Mouse (Mus musculus) midbrain, embryonic 16.5 days (tissue): ENCODE measurements around the gene Serinc1. TPM values are rescaled to one million over a fixed set of nuclear protein-coding genes. Genes with fewer than 3 reads are reported as not detected.

ENCODE experiments used
- ATAC-seq: fragments of 200-750 bp; cut with Nextera tagmentation; 2 replicates; pipeline ENCODE4 v1.8.0; 2017; ENCODE audit warnings: moderate TSS enrichment
- H3K27ac ChIP-seq: fragments of 300-500 bp; sonication (generic); 2 replicates; pipeline ENCODE4 v1.5.1; 2014; ENCODE audit warnings: mild to moderate bottlenecking, low read length, mixed read lengths
- H3K27me3 ChIP-seq: fragments of 300-500 bp; sonication (generic); 2 replicates; pipeline ENCODE4 v1.6.1; 2014; ENCODE audit warnings: low read depth, low read length, mixed read lengths; ENCODE audit not compliant: control insufficient read depth, insufficient read depth
- H3K36me3 ChIP-seq: fragments of 300-500 bp; sonication (generic); 2 replicates; pipeline ENCODE4 v1.6.1; 2014; ENCODE audit warnings: mild to moderate bottlenecking, low read length, moderate library complexity, mixed read lengths; ENCODE audit not compliant: control insufficient read depth, insufficient read depth
- H3K4me1 ChIP-seq: fragments of 300-500 bp; sonication (generic); 2 replicates; pipeline ENCODE4 v1.6.1; 2014; ENCODE audit warnings: mild to moderate bottlenecking, low read length, mixed read lengths; ENCODE audit not compliant: control insufficient read depth, insufficient read depth
- H3K4me2 ChIP-seq: fragments of 300-500 bp; sonication (generic); 2 replicates; pipeline ENCODE4 v1.6.1; 2014; ENCODE audit warnings: mild to moderate bottlenecking, low read length, mixed read lengths
- H3K4me3 ChIP-seq: fragments of 300-500 bp; sonication (generic); 2 replicates; pipeline ENCODE4 v1.5.1; 2014; ENCODE audit warnings: low read depth, mild to moderate bottlenecking, low read length, moderate library complexity, mixed read lengths
- H3K9ac ChIP-seq: fragments of 300-500 bp; sonication (generic); 2 replicates; pipeline ENCODE4 v1.6.1; 2014; ENCODE audit warnings: low read depth, low read length, mixed read lengths
- H3K9me3 ChIP-seq: fragments of 300-500 bp; sonication (generic); replicated peaks from 2 replicates; pipeline ENCODE4 v1.6.1; 2014; ENCODE audit warnings: mild to moderate bottlenecking, low read length, mixed read lengths; ENCODE audit not compliant: control insufficient read depth, poor library complexity, severe bottlenecking
- WGBS: fragments of 180-500 bp; shearing (Covaris S2); extraction: QIAGEN DNeasy Blood & Tissue Kit; methylation state at CpG from one replicate; pipeline ENCODE4 v1.1.7; 2014; 5-methylcytosine and 5-hydroxymethylcytosine counted together
- polyA plus RNA-seq: library from polyadenylated mRNA; unstranded; fragments of >200 nt; fragmentation: Nextera tagmentation; extraction: Ambion mirVana; gene quantifications from 2 replicates; pipeline ENCODE4 v1.2.1, GENCODE M21; 2015

Serinc1 gene
- polyA plus RNA-seq, 1 experiment from 2014 or later: 456 TPM

GRCm38 (mm10) chr10:57488591-57488990, 43.7 kb downstream of the Serinc1 start:
- Histone ChIP-seq H3K4me2 (peak overlapping the region; percentile 55), H3K9ac (no peak overlapping the region), H3K4me3 (no peak overlapping the region), H3K36me3 (no peaks in the 10 kb centered on the region), H3K9me3 (no peaks in the 10 kb centered on the region), H3K4me1 (peaks cover 23% of the 10 kb centered on the region), H3K27ac (no peak overlapping the region), H3K27me3 (no peaks in the 10 kb centered on the region)
- ATAC-seq: no peak

GRCm38 (mm10) chr10:57487201-57487600, 45.1 kb downstream of the Serinc1 start:
- H3K27ac ChIP-seq: peak overlapping the region; percentile 97; the same call in 1 of the 2 replicates
- no peaks in the 10 kb centered on the region for H3K9me3 ChIP-seq
- no peaks in the 10 kb centered on the region for H3K36me3 ChIP-seq
- peak overlapping the region; percentile 94 for H3K4me3 ChIP-seq
- under 1% methylated on average over 8 of the region's 8 CpGs for WGBS
- peak overlapping the region; percentile 55 for H3K4me2 ChIP-seq
- peaks cover 23% of the 10 kb centered on the region for H3K4me1 ChIP-seq
- ATAC-seq: 0 out of 2 replicates have a peak, but pooled peaks have one; percentile 2
- H3K27me3 ChIP-seq: no peaks in the 10 kb centered on the region
- peak overlapping the region; percentile 98 for H3K9ac ChIP-seq

GRCm38 (mm10) chr10:57486542-57487071, 45.7 kb downstream of the Serinc1 start:
- WGBS: under 1% methylated on average over 49 of the region's 65 CpGs
- H3K4me1 ChIP-seq: peaks cover 23% of the 10 kb centered on the region
- ATAC-seq: peak; percentile 92
- H3K4me2 ChIP-seq: peak overlapping the region; percentile 55
- H3K27ac ChIP-seq: peak overlapping the region; percentile 97
- no peaks in the 10 kb centered on the region for H3K36me3 ChIP-seq
- no peaks in the 10 kb centered on the region for H3K9me3 ChIP-seq
- no peaks in the 10 kb centered on the region for H3K27me3 ChIP-seq
- H3K4me3 ChIP-seq: peak overlapping the region; percentile 94
- peak overlapping the region; percentile 98 for H3K9ac ChIP-seq

DNA sequence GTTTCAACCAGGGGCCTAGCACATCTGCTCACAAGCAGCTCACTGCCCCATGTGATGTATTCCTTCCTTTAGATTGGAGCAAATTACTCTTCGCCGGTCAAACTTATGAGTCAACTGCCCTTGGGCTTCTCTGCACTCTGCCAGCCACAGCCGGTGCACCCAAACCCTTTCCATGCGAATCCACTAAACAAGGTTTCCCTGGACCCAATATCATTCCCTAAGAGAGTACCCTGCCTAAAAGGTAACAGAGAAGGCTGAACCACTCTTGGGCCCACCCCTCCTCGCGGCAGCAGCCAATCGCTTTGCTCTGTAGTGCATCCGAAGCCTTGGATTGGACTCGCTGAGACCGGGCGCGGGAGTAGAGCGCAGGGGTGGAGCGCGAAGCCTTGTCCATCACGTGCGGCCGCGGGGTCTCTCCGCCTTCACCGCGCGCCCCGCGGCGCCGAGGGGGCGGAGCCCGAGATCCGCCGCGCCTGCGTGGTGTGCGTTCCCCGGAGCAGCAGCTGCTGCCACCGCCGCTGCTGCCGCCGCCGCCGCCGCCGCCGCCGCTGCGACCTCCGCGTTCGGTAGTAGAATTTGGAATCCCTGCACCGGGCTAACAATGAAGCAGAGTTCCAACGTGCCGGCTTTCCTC, 46.3 kb downstream of the Serinc1 start, which contains the start of gene Hsf2:
Gene Hsf2, plus strand, starts transcription at position 478 of the 634 bp plus-strand sequence.
- peak; percentile 100 for ATAC-seq
- H3K9ac ChIP-seq: peak within 1 kb of the TSS; percentile 98
- H3K27ac ChIP-seq: peak within 1 kb of the TSS; percentile 97
- peak within 1 kb of the TSS; percentile 94 for H3K4me3 ChIP-seq
- under 1% methylated on average over 49 of the region's 52 CpGs for WGBS
- no peaks in the 10 kb centered on the region for H3K27me3 ChIP-seq
- H3K4me2 ChIP-seq: peak within 1 kb of the TSS; percentile 55
- no peaks in the 10 kb centered on the region for H3K36me3 ChIP-seq
- H3K4me1 ChIP-seq: peaks cover 23% of the 10 kb centered on the region
- no peaks in the 10 kb centered on the region for H3K9me3 ChIP-seq

GRCm38 (mm10) chr10:57484741-57485140, 47.6 kb downstream of the Serinc1 start:
- Histone ChIP-seq H3K4me2 (no peak overlapping the region), H3K36me3 (no peaks in the 10 kb centered on the region), H3K4me1 (peaks cover 12% of the 10 kb centered on the region), H3K9me3 (no peaks in the 10 kb centered on the region), H3K27me3 (no peaks in the 10 kb centered on the region), H3K4me3 (no peak overlapping the region), H3K27ac (no peak overlapping the region), H3K9ac (no peak overlapping the region)
- no peak for ATAC-seq
- 88% methylated on average over 3 of the region's 3 CpGs for WGBS

- H3K36me3 ChIP-seq: no peaks in the 10 kb centered on the region
- no peaks in the 10 kb centered on the region for H3K9me3 ChIP-seq
- no peaks in the 10 kb centered on the region for H3K27me3 ChIP-seq
- H3K4me2 ChIP-seq: no peak overlapping the region
- 0 out of 2 replicates have a peak, but pooled peaks cover 2% of the 10 kb centered on the region for H3K4me1 ChIP-seq
- no peak overlapping the region for H3K27ac ChIP-seq
- H3K4me3 ChIP-seq: no peak overlapping the region
- WGBS: 20% methylated on average over 5 of the region's 5 CpGs
- H3K9ac ChIP-seq: no peak overlapping the region
- ATAC-seq: no peak
Observed at GRCm38 (mm10) chr10:57481717-57482116, 50.6 kb downstream of the Serinc1 start.

- H3K27me3 ChIP-seq: no peaks in the 10 kb centered on the region
- no peaks in the 10 kb centered on the region for H3K4me1 ChIP-seq
- H3K27ac ChIP-seq: no peak overlapping the region
- no peaks in the 10 kb centered on the region for H3K9me3 ChIP-seq
- no peaks in the 10 kb centered on the region for H3K36me3 ChIP-seq
- no peak overlapping the region for H3K9ac ChIP-seq
- no peak for ATAC-seq
- WGBS: 74% methylated on average over 9 of the region's 9 CpGs
- H3K4me3 ChIP-seq: no peak overlapping the region
- no peak overlapping the region for H3K4me2 ChIP-seq
Observed at GRCm38 (mm10) chr10:57477121-57477843, 55.0 kb downstream of the Serinc1 start.
